Mouse (Mus musculus) kidney, postnatal 36 days (tissue): ENCODE results near the gene Pir.

Source experiments
- DNase-seq, 2 experiments: peaks; one replicate each; pipeline ENCODE4 v3.0.0; 2021 to 2022; ENCODE audit warnings: mixed read lengths in 2 of 2

Pir gene

GRCm38 (mm10) chrX:164269285-164269761 is at the start of gene Pir:
Gene Pir (plus strand): TSS chrX:164269371.
- DNase-seq = peak; percentile 42 to 58

DNA sequence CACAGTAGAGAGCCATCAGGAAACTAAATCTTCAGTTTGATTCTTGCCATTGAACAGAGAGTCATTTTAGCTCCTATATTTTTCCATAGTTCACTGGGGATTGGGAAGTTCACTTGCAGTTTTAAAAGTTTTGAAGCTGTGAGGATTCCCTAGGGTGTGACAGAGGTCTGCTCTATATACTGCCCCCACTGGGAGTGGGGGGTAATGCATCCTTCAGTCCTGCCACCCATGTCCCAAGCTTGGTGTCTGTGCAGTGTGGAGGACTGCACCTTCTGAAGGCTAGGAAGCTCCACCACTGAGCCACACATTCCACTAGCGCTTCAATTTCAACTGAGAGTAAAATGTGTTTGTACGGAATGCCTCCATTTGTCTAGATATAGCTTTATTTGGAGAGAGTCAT is 47.2 kb upstream of the Pir start:
- DNase-seq = peak in 1 of 2 experiments; percentile 49

- peak; percentile 22 to 30 for DNase-seq
Observed at GRCm38 (mm10) chrX:164233380-164233779, 35.8 kb upstream of the Pir start.

GRCm38 (mm10) chrX:164245714-164246113 is 23.5 kb upstream of the Pir start:
- no peak for DNase-seq

- no peak for DNase-seq
Observed at GRCm38 (mm10) chrX:164246722-164247121, 22.4 kb upstream of the Pir start.

DNA sequence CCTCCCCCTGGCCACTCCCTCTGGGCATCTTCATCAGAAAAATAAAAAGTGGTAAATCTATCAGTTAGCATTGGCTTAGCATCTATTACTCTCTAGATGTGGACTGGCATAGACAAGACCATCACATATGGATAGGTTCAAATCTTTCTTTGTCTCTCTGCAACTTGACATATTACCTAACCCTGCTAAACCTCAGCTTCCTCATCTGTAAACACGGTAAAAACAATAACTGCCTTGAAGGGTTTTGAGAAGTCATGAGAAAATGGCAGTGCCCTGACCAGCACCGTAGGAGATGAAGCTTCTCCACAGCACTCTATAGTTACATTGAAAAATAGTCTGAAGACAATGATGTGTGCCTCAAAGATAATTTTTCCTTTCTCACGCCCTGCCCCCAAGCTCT is 12.6 kb upstream of the Pir start:
- no peak for DNase-seq

DNA sequence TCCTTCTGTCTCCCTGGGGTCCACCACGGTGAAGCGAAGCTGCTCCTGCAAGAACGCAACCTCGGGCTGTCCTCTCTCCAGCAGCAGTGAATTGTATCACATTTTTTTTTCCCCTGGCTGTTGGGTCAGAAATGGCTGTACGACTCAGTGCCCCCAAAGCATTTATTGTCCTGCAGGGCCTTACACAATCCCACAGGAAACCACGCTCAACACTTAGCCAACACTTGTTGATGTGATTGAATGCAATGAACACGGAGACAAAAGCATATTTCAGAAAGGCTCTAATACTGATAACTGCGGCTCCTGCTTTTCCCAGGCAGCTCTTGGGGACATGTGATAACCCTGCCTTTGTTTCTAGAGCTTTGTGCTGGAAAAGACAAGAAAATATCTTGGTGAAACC is 11.1 kb upstream of the Pir start, which contains the start of gene Bmx:
Bmx (minus strand) TSS at position 137 of the 400 bp plus-strand sequence.
- DNase-seq = no peak

DNA sequence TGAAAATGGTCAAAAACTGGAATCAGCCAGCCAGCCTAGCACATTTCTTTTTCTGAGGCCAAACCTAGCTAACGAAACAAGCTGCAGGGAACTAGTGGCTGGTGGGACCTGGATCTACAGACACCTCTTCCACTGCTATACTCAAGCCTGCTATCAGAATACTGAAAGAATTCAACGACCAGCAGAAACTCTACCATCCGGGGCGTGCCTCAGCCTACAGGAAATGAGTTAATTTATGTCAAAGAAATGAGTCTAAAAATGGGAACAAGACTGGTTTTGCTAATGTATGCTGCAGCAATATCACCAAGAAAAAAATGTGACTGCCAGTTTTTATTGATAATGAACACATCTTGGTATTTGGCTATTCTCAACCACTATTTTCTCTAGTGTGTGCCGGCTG is 10.5 kb upstream of the Pir start:
- DNase-seq = no peak

DNA sequence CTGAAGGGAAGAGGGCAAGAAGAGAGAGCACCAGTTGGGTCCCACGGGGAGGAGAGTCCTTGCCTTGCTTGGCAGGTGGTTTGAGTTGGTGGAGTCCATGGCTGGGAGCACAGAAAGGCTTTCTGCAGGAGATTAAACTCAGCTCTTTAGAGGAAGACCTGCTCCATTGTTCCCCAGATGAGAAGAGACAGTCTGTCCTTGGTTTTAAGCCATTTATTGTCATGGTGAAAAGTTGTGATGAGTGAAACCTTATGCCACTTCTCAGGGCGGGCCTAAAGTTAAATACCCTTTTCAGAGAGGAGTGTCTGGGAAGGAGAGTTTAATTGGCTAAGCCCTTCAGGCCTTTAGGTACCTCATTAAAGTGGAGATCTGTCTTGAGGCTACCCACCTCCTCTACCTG is 6.9 kb upstream of the Pir start:
- DNase-seq = no peak

GRCm38 (mm10) chrX:164264861-164265260 is 4.3 kb upstream of the Pir start:
- no peak for DNase-seq

- DNase-seq = no peak
Observed at GRCm38 (mm10) chrX:164270603-164271002, 1.4 kb downstream of the Pir start.

DNA sequence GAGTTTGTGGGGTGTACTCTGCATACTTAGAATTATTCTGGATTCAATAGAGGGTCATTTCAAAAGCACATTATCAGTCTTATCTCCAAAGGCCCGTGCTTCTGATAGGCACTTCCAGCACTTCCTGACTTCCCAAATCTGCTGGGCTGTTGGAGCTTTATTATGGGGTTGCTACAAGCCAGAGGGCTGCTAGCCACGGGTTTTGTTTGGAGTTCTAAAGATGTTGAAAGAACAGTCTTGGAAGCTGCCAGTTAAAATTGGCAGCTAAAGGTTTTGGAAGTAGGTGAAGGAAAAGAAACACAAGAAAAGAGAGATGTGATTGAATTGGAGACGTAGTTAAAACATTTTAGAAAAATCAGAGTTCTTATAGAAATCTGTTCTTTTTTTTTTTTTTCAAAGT is 6.4 kb downstream of the Pir start:
- DNase-seq = no peak

DNA sequence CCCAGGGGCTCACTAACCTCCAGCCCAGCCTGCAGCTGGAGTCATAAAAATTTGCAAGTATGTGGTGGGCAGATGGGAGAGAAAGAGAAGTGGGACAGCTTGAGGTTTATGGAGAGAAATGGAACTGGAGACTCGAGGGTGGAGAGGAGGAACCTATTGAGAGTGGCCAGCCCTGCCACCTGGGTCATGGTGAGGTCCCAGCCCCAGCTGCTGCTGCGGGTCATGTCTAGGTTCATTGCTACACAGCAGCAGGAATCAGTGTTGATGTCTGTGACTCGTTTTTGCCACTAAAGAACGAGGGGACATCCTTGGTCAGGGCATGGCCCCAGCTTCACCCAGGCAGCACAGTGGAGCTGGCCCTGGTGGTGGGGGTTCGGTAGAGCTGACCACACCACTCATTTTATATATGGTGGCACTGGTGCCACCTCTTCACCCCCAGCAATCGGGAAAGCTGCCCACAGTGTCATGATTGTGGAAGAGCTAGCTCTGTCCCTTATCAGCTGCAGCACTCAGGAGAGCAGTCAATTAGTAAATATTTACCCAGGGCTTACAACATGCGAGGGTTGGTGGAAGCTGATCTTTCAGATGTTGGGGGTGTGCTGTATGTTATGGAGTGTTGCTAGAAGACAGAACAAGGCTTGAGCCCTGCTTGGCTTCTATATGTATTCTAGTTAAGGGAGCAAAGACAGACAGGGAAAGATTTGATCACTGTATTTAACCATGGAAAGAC is 11.9 kb downstream of the Pir start:
- no peak for DNase-seq

DNA sequence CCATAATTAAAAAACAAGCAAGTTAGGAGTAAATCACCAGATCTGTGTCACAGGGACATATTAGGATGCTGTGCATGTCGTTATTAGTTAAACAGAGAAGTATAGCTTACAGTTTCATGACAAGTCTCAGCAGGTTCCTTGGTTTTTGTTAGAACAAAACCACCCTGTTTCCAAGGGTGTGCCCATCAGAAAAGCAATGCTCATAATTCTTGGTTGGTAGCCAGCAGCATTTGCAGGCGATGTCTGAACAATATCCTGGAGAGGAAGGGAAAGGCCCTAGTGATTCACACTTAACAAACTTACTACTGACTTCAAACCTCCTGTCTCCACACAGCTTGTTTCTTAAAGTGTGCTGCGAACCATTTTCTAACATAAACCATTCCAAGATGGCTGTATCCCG is 14.6 kb downstream of the Pir start:
- DNase-seq = no peak

DNA sequence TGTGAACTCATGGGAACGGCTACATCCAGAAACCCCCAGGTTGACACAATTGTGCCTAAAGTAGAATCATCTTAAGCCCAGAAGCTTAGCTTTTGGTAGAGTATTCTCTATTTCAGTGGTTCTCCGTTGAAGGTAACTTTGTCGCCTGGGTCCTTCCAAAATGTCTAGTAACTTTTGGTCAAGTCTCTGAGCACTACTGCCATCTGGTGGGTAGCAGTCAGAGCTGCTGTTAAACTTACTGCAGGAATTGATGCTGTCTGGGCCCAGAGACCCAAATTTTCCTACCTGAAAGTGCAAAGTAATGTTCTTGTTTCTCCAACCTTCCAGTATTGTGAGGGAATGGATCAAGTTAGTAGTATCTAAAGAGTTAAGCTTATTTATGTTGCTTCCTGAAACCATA is 17.9 kb downstream of the Pir start:
- peak; percentile 28 to 56 for DNase-seq

- DNase-seq = peak in 1 of 2 experiments; percentile 2
Observed at GRCm38 (mm10) chrX:164291147-164291546, 22.0 kb downstream of the Pir start.

GRCm38 (mm10) chrX:164306250-164306649 is 37.1 kb downstream of the Pir start:
- peak in 1 of 2 experiments; percentile 5 for DNase-seq

GRCm38 (mm10) chrX:164313876-164314275 is 44.7 kb downstream of the Pir start:
- DNase-seq = no peak

- DNase-seq = no peak
Observed at GRCm38 (mm10) chrX:164318554-164318953, 49.4 kb downstream of the Pir start.

- no peak for DNase-seq
Observed at GRCm38 (mm10) chrX:164320031-164320430, 50.9 kb downstream of the Pir start.

GRCm38 (mm10) chrX:164322492-164322891 is 53.3 kb downstream of the Pir start:
- no peak for DNase-seq

GRCm38 (mm10) chrX:164323391-164323913 is 54.3 kb downstream of the Pir start:
- DNase-seq = no peak

DNA sequence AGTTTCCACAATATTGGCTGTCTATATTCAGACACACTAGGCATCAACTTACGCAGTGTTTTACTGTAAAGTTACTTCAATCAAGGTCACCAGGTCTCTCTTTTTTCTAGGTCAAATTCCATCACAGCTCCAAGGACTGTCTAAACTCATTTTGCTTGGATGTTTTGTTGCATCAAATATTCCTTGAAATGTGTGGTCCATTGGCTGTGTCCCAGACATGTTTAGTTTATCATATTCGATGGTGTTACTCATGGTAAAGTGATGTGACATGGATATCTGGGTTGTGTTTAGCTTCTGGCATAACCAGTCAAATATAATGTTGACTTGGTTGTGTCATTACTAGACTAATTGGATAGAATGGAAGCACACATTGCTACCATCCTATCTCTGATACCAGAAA is 61.2 kb downstream of the Pir start:
- no peak for DNase-seq

DNA sequence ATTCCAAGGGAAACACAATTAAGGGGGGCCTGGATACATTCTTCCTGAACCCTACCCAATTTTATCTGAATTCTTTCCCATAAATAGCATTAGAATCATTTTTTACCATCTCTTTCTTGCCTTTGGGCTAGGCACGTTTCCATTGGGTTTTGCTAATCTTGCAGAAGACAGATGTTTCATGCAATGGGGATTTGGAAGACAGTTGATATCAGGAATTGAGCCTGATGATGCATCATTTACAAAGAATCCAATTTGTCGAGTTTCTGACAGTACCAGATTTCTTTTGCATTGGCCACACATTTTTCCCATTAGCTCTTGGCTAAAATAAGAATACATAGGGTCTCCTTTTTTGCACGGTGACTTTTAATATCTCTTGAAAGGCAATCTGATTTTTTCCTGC is 61.6 kb downstream of the Pir start:
- DNase-seq = no peak

GRCm38 (mm10) chrX:164338591-164338990 is 69.4 kb downstream of the Pir start:
- DNase-seq = no peak
